Mouse (Mus musculus) erythroid progenitor cell, adult 5-6 weeks (primary cell): Measurements from ENCODE around the gene Mgrn1. TPM values are rescaled to one million over a fixed set of nuclear protein-coding genes. Genes with fewer than 3 reads are reported as not detected.

Experiments
- ATAC-seq: replicated peaks from 2 replicates; pipeline ENCODE4 v1.8.0; 2016; ENCODE audit warnings: moderate number of reproducible peaks, mild to moderate bottlenecking, moderate TSS enrichment, inconsistent platforms; ENCODE audit not compliant: poor library complexity, low FRiP score, severe bottlenecking
- total RNA-seq, 2 experiments: library from RNA; stranded (forward) in 1 of 2; stranded (reverse) in 1 of 2; fragments of 150-400 nt in 1 of 2; fragments of 186-747, 209-891 nt in 1 of 2; gene quantifications; 2 replicates each; pipeline versions ENCODE4 v1.2.3 to v1.2.4; 2015 to 2017; ENCODE audit warnings: low replicate concordance in 2 of 2

The Mgrn1 gene
- total RNA-seq (2015; ENCODE audit: low replicate concordance) (8.6 and 10.5 TPM in 2 replicates), total RNA-seq (2017; ENCODE audit: low replicate concordance) (0.38 and 2.2 TPM in 2 replicates)

DNA sequence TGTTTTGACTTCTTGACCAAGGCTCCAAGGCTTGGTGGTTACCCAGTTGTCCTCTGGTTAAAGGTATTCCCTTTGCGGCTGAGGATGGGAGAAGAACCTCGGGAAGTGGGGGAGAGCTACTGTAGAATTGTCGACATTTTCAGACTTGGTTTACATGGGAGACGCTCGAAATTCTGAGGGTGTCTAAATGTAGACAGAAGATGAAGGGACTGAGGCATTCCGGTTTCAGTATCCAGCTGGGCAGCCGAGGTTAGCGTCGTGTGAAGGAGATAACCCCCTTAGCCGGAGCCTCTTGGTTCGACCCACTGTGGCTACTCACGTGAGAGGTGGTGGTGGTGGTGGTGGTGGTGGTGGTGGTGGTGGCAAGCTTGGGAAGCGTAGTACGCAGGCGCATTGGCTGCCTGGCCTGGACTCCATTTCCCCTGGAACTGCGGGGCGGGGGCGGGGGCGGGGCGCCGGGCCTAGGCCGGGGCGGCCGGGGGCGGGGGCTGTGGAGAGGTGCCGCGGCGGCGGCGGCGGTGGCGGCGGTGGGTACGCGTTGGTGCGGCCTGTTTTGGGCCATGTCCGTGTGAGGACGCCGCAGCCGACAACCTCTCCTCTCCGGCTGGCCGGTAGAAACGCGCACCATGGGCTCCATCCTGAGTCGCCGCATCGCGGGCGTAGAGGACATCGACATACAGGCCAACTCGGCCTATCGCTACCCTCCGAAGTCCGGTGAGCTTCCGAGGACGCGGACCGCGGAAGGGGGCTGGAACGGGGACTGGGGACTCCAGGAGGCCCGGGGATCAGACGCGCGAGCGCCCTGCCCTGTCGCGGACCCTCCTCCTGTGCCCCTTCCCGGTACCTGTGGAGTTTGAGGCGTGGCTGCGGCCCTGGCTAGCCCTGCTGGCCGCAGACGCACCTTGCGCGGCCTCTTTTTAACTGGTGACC is at the start of gene Mgrn1:
TSS of gene Mgrn1 (plus strand) at position 490 of the 930 bp plus-strand sequence.
- peak; percentile 83 for ATAC-seq

DNA sequence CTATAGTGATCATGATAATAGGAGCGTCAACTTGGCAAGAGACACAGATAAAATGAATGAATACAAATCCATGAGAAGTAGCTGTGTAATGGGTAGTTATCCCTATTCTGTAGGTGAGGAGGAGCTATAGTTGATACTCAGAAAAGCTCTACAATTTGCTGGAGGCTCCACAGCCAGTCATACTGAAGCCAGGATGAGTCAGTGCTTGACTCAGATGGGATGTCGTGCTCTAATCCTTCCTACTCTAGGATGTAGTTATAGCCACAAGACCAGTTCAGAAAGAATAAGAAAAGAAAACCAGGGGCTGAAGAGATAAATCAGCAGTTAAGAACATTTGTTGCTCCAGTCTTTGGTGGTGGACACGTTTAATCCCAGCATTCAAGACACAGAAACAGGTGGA is 48.4 kb upstream of the Mgrn1 start:
- ATAC-seq, result no peak

DNA sequence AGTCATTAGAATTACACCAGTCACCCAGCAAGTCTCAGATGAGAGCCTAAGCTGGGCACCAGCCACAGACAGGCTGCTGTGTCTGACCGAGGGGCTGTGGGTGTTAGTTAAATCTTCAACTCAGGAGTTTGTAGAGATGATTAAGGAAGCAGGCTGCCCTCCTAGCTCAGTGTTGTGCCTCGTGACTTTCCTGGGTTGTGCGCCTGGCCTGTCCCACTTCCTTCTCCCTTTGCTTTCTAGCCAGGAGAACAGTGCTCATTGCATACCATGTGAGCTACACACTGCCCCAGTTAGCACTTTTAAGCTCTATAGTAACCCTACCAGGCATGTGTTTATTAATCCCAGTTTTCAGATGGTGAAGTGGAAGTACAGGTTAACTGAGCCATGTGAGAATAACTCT is 46.5 kb upstream of the Mgrn1 start:
- ATAC-seq, result no peak

DNA sequence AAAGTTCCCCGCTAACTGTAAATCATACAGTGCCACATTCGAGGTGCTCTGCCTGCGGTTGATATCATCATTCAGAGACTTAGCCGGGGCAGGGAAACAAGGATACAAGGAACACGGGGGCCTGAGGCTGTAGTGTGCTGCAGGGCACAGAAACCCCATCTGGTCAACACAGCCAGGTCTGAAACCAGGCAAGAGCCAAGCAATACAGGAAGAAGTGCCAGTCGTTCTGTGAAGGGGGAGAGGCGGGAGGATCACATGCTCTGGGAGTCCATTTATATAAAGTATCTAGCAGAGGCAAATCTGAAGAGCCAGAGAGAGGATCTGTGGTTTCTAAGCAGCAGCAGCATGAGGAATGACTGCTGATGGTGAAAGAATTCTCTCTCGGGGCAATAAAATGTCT is 45.8 kb upstream of the Mgrn1 start:
- no peak for ATAC-seq

DNA sequence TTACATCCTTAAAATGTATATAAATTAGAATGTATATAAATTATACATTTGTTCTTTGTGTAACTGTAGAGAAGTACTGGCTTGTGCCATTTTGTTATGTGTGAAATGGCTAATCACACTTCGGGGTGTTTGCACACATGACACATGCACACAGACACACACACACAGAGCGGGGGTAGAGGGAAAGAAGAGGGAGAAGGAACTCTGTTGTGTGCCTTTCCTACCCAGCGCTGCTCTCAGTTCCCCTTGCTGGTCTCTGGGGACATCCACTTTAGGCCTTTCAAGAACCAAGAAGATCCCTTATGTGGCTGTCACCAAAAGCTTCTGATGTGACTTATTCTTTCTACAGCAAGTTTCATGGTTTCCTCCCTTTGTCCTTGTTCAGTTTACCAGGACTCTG is 39.0 kb upstream of the Mgrn1 start:
- ATAC-seq, result no peak

DNA sequence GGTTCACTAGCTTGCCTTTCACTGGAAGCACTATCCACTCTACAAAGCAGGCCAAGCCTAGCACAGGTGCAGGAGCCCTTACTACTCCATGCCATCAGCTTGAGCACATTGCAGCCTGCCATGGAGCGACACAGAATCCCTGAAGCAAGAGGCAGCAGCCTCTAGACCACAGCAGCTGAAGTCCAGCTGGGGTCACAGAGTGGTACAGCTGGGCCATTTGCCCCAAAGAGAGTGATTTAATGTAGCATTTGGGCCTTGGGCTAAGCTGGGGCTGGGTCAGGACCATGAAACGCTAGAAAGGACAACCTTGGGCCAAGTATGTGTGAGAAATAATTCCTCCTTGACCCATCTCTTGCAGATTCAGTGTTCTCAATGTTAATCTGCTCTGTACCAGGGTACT is 38.0 kb upstream of the Mgrn1 start:
- ATAC-seq, result no peak

DNA sequence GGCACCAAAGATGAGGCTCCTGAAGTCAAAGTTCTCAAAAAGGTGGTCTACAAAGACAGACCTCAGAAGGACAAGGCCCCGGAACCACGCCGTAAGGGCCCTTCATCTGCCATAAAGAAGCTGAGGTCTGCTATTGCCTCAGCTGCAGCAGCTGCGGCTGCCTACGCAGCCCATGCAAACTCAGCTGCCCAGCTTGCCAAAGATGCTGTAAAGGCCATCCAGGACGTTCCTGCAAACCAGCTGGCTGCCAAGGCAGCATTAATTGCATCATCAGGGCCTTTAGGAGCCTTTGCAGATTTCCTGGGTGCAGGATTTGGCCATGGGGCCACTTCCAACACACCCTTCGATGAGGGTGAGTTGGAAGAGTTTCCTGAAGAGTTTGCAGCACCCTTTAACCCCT is 35.7 kb upstream of the Mgrn1 start:
- no peak for ATAC-seq

DNA sequence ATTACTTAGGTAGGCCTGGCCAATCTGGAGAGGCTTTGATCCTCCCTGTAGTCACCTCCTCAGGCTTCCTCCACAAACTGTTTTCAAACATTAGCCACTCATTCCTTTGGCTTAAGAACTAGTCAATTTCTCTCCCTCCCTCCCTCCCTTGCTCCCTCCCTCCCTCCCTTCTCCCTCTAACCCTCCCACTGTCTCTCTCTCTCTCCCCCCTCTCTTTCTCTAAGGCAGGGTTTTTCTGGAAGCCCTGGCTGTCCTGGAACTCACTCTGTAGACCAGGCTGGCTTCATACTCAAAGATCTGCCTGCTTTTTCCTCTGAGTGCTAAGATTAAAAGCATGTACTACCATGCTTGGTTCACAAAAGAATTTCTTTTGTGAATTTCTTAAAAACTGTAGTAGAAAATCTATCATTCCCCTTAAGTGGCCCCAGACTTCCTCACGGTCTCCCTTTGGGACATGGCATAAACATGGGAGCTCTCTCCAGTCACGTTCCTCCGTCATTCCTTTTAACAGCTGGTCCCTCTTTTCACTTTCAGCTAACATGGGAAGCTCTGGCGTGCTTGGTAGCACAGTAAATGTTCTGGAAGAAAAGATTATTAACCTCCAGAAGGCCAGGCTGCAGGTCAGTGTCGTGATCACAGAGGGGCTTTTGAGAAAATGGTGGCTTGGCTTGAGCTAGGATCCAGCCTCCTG is 35.0 kb upstream of the Mgrn1 start:
- ATAC-seq, result no peak

DNA sequence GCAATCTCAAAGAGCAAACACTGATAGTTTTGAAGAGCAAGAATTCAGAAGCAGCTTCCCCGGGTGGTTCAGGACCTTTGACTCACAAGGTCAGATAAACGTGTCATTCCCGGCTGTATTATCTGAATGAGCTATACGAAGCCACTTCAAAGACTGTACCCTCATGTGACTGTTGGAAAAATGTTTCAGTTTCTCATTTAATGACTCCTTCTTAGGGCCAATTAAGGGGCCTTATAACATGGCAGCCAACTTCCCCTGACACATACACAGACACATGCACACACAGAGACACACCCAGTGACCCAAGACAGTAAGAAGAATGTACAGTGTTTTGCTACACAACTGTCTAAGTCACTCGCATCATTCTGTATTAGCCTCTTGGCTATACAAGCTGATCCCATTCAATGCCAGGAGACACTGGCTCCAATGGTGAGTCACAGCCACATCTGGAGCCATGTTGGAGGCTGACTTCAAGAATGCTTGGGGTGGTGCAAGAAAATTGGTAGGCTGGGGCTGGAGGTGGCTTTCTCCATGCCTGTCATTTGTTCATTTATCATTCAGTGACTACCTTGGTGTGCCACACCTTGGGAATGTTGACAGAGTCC is 30.9 kb upstream of the Mgrn1 start:
- ATAC-seq, result no peak

DNA sequence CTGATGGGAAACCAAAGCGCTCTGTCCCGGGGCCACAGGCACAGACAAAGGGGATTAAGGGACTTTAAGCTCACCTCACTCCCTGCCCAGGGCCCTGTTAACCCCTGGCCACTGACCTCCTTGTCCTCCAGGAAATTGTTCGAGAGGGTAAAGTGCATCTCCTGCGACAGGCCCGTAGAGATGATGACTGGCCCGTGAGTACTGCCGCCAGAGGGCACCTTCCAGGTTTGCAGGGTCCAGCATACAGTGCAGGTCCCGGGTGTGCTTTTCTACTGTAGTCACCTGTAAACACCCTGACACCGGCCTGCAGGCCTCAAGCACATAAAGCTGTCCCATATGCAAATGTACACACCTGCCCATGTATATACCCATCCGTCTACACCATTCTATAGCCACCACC is 24.7 kb upstream of the Mgrn1 start:
- no peak for ATAC-seq

DNA sequence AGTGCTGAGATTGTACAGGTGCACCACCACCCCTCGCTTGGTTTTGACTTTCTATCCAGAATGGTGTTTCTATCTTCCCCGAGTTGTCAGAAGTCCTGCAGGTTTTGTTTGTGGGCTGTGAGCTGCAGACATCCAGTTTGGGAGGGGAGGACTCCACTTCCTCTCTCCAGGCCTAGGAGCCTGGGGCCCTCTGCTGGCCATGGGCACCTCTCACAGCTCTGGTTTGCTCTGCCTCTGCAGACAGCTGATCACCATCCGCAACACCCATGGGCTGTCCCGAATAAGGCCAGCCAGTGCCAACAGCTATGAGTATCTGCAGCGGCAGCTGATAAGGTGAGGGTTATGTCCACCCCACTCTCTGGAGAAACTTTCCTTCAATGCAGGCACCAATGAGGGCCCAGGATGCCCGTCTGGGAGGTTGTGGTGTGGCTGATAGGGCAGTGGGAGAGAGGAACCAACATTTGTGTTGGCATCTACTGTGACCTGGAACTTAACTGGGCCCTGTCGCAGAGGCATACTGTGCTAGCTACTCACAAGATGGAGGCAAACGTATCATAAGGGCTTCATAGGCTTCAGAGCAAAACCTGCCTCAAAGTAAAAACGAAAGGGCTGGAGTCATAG is 23.1 kb upstream of the Mgrn1 start:
- ATAC-seq, result peak; percentile 63

DNA sequence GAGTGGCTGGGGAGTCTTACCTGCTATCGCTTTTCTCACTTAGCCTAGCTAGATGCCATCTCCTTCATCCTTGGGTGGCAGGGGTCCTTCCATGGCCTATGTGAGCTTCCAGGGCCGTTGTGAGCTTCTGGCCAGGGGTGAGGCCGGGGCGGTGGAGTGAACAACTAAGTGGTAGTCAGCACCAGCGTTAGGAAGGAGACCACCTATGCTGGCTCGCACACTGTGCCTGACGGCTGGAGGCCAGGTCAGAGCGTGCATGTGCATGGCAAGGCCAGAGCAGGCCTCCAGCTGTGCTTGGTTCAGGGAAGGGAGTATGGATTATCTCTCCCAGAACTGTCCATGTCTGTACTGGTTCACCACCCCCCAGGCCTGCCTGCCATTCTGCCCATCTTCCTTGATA is 22.3 kb upstream of the Mgrn1 start:
- no peak for ATAC-seq

DNA sequence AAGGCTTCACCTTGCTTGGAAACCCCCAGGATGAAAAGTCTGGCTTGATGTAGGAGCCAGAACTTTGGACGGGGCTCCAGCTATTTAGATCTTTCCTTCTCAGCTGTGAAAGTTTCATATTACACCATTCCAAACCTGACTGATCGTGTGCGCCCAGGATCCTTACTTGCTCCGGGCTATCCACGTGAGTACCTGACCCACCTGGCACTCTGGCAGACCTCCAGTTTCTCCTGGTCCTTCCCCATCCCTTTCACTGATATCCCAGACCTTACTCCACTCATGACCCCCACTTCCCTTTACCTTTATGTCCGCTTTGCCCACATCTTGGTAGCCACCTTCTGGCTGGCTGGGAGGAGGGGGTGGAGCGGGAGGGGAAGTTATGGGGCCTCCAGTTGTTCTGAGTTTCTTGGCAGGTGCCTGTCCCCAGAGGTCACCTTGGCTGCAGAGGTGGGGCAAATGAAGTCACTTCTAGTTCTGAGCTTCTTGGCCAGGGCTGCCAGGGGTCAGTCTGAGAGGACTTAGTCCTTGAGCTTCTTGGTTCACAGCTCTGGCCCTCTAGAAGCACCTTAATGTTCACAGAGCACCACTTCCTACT is 19.9 kb upstream of the Mgrn1 start:
- no peak for ATAC-seq

DNA sequence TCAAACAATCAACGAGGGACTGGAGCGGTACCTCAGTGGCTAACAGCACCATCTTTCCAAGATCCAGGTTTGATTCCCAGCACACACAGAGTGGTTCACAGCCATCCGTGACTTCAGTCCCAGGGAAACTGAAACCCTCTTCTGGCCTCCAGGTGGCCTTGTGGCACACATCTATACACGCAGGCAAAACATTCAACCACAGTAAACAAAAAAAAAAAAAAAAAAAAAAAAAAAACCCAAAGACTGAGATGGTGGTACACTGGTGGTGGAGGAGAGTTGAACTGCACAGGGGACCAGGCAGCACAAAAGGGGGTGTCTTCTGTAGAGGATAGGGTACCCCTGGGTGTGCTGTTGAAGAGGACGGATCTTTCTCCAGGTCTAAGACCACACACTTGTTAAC is 15.6 kb upstream of the Mgrn1 start:
- ATAC-seq, result no peak

DNA sequence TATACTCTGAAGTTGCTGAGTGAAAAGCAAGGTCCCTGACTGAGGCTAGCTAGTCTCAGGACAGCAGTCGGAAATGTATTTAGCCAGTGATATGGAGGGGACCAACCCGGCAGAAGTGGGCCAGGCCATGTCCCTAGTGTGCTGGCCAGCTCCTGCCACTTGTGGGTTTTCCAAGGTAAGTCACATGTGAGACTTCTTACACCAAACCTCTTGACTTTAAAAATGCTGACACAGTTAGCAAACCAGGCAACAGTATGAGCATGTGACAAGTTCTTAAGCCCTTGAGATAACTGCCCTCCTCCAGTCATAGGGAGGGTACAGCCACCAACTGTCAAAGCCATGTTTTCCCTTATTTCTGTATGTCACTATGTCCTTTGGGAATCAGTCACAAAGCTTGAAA is 14.1 kb upstream of the Mgrn1 start:
- ATAC-seq, result no peak

DNA sequence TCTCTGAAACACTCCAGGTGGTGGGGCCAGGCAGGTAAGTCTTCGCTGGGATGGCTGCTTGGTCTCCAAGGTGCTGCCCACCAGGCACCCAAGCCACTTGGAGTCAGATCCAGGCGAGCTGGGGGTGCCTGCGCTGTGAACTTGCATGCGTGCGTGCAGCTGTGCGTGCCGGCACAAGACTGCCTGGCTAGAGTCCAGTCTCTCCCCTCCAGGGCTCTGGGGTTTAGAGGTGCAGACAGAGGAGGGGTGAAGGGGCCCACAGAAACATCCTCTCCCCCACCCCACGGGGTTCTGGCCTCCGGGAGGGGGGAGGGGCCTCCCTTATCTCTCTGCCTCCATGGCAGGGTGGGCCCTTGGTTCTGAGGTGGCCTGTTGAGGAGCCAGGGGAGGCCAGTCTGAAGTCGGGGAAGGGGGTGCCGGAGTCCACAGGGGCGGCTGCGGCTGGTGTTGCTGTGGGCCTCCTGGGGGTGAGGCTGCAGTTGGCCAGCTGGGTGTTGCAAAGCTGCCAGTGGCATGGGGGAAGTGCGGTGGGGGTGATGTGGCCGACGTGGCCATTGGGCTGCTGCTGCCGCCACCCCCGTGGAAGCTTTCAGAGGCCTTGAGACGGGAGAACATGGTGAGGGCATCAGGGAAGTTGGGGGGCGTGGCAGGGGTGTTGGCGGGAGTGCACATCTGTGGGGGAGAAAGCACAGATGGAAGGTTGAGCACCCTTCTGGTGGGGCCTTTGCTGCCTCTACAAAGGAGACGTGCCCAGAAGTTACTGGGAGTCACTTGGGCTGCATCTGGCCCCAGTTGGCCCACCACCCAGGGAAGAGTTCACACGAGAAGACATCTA is 10.6 kb upstream of the Mgrn1 start:
- no peak for ATAC-seq

DNA sequence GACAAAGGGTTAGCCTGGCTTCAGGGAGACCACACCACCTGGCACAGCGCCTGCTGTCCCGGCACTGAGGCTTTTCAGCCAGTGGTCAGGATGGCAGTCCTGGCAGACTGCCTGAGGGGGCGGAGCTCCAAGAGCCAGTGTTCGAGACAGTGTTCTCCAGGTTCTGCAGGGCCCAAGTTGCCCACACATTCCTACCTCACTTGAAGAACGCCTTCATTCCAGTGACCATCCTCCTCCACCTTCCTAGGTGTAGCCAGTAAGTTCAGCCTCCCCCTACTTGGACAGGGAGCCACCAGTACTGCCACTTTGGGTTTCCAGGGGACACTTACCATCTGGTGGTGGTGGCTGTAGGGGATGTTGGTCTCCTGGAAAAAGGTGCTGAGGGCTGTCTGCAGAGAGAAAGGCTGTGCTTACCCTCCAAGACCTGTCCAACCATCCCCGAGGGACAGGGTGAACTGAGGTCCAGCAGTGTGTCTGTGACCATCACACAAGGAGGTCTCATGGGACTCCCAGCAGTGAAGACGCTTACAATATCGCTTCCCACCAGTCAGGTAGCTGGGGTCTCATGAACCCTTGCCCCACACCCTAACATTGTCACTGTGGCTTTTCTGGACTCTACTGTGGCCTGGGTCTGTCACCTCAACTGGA is 9.9 kb upstream of the Mgrn1 start:
- ATAC-seq, result no peak

DNA sequence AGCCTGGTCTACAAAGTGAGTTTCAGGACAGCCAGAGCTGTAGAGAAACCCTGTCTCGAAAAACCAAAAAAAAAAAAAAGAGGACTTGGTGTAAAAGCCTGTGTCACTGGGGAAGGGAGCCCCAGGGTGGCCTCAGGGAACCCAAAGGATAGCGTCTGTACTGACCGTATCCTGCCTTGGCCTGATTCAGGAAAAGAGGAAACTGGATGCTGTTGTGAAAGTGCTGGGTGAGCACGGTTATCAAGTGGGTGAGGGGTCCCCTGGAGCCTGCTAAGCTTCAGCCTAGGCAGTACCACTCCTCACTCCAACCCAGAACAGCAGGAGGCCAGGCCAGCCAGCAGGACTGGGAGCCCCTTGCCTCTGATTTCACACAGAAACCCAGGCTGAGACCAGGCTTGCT is 8.9 kb upstream of the Mgrn1 start:
- ATAC-seq, result no peak

DNA sequence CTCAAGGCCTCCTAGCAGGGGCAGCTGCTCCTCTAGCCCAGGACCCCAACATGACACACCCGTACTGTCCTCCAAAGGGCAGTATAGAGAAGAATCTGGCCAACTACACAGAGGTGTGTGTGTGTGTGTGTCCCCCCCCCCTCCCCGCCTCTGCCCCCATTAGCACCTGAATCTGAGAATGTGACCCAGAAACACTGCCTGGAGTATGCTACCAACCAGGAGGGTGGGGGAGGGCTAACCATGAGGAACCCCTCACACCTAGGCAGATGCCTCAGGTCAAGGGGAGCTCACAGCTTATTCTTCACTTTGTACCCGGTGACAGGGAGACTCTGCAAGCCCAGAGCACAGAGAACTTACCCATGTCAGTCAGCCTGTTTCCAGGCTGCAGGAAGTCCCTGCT is 8.3 kb upstream of the Mgrn1 start:
- ATAC-seq, result no peak
